Mouse (Mus musculus) cerebellum, postnatal 36 days (tissue): Measurements from ENCODE around the gene Gm732.

ENCODE experiments used
- DNase-seq, 2 experiments: peaks; one replicate each; pipeline ENCODE4 v3.0.0; 2021 to 2022; ENCODE audit warnings: mixed read lengths in 2 of 2

Gm732 gene

DNA sequence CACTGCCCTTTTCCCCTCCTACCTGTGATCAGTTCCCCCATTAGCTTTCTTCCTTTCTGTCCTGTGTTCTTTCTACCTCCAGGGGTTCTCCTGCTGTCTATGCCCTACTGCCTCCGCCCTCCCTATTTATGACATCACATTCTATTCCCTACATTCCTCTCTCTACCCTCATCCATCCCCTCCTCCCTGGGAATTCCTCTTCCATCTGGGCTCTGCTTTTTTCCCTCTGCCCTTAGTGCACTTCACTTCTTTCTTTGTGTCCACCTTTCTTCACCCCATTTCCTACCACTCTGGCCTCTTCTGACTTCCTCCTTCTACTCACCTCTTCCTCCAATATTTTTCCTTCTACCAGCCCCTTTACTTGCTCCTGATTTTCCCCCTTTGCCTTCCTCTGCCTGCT, at the start of gene Gm732:
Gene Gm732 (minus strand): TSS at position 101 of the 400 bp plus-strand sequence.
- DNase-seq: no peak
